Mouse (Mus musculus) thymus, postnatal 10 days (tissue): Measurements from ENCODE around the gene Smyd3.
A peak's percentile ranks its signal among the peaks of the same experiment; 100 is the strongest.

Source experiments
- DNase-seq, 2 experiments: peaks; one replicate each; pipeline ENCODE4 v3.0.0; 2021; ENCODE audit warnings: low spot score in 2 of 2

Gene Smyd3

GRCm38 (mm10) chr1:179118673-179119072, 399.2 kb downstream of the Smyd3 start:
- DNase-seq = no peak

GRCm38 (mm10) chr1:179116729-179117663, 400.8 kb downstream of the Smyd3 start:
- DNase-seq = no peak

- DNase-seq = no peak
These were observed 402.9 kb downstream of the Smyd3 start for GRCm38 (mm10) chr1:179114833-179115495.

- DNase-seq = no peak
These were observed 403.5 kb downstream of the Smyd3 start for GRCm38 (mm10) chr1:179114385-179114784.

- no peak for DNase-seq
These were observed 409.1 kb downstream of the Smyd3 start for GRCm38 (mm10) chr1:179108759-179109158.

- no peak for DNase-seq
These were observed 409.8 kb downstream of the Smyd3 start for GRCm38 (mm10) chr1:179107761-179108694.

- no peak for DNase-seq
These were observed 410.6 kb downstream of the Smyd3 start for GRCm38 (mm10) chr1:179107211-179107610.

GRCm38 (mm10) chr1:179106702-179107145, 411.1 kb downstream of the Smyd3 start:
- DNase-seq = no peak

GRCm38 (mm10) chr1:179106103-179106701, 411.6 kb downstream of the Smyd3 start:
- DNase-seq = no peak

- DNase-seq = no peak
These were observed 413.4 kb downstream of the Smyd3 start for GRCm38 (mm10) chr1:179104447-179104846.

- DNase-seq = no peak
These were observed 420.8 kb downstream of the Smyd3 start for GRCm38 (mm10) chr1:179096993-179097392.

GRCm38 (mm10) chr1:179096323-179096722, 421.5 kb downstream of the Smyd3 start:
- no peak for DNase-seq

- DNase-seq = no peak
These were observed 428.7 kb downstream of the Smyd3 start for GRCm38 (mm10) chr1:179089174-179089573.

GRCm38 (mm10) chr1:179087033-179087998, 430.5 kb downstream of the Smyd3 start:
- DNase-seq = peak in 1 of 2 experiments; percentile 21

- DNase-seq = no peak
These were observed 431.6 kb downstream of the Smyd3 start for GRCm38 (mm10) chr1:179086208-179086607.

GRCm38 (mm10) chr1:179083098-179083497, 434.7 kb downstream of the Smyd3 start:
- no peak for DNase-seq

- no peak for DNase-seq
These were observed 444.0 kb downstream of the Smyd3 start for GRCm38 (mm10) chr1:179073846-179074245.

- DNase-seq = no peak
These were observed 444.7 kb downstream of the Smyd3 start for GRCm38 (mm10) chr1:179072935-179073654.

GRCm38 (mm10) chr1:179072406-179072805, 445.4 kb downstream of the Smyd3 start:
- no peak for DNase-seq
